Mouse (Mus musculus): Measurements from ENCODE around the gene Snx17.

The Snx17 gene

GRCm38 (mm10) chr5:31240637-31241521, 47.9 kb downstream of the Snx17 start, which contains the start of the genes Nrbp1 and Gm9970:
Gene Nrbp1 (plus strand): TSS chr5:31240864.
Gene Gm9970 (minus strand): TSS chr5:31241232.
- peak; percentile 82 to 93 for DNase-seq (ENCODE audit: low spot score in 2 of 2)

- no peak for DNase-seq (ENCODE audit: low spot score in 2 of 2)
These were observed 48.6 kb downstream of the Snx17 start for GRCm38 (mm10) chr5:31241522-31242034.

- DNase-seq (ENCODE audit: low spot score in 2 of 2): no peak
These were observed 49.2 kb downstream of the Snx17 start for GRCm38 (mm10) chr5:31242191-31242590.
